Mouse (Mus musculus) layer of hippocampus, adult 8-10 months (tissue): ENCODE measurements around the gene Olfr401. TPM values are rescaled to one million over a fixed set of nuclear protein-coding genes. Genes with fewer than 3 reads are reported as not detected.
"Not testable (repeated sequence)": the region's sequence is repeated elsewhere in the genome, so short reads cannot be mapped to it uniquely, and the experiment has no call there.

Experiments
- DNase-seq, 2 experiments: peaks; one replicate each; pipeline ENCODE4 v3.0.0; 2022; ENCODE audit warnings: low spot score in 2 of 2
- total RNA-seq, 4 experiments: library from RNA; stranded (reverse); gene quantifications; 2 replicates each; pipeline ENCODE4 v1.2.4; 2022

Gene Olfr401
- total RNA-seq, result not detected

GRCm38 (mm10) chr11:74113412-74113811 is at the start of gene Olfr401:
TSS of gene Olfr401 (plus strand) at chr11:74113712.
- DNase-seq, result no peak

GRCm38 (mm10) chr11:74069655-74070054 is 43.9 kb upstream of the Olfr401 start, which contains the start of gene Zfp616:
TSS of gene Zfp616 (plus strand) at chr11:74069955.
- no peak for DNase-seq

- no peak for DNase-seq
Observed at GRCm38 (mm10) chr11:74100724-74101123, 12.8 kb upstream of the Olfr401 start.

DNA sequence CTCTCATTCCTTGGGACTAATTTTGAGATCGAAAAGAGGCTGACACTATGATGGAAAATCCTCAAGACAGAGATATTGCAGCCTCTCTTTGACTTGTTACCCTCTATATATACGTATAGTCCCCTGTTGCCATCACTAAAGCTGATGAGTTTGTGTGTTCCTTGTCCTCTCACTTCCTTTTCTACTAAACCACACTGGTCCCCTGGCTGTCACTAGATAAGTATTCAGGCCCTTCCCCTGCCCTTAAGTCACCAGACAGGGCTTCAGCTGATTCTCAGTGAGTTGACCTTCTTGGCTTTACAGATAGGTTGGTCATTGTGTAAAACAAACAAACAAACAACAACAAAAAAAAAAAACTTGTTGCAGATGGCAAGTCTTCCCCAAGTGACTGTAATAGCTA is 12.0 kb upstream of the Olfr401 start:
- DNase-seq, result no peak

GRCm38 (mm10) chr11:74105066-74105465 is 8.4 kb upstream of the Olfr401 start:
- DNase-seq, result no peak

GRCm38 (mm10) chr11:74140001-74140400 is 26.5 kb downstream of the Olfr401 start:
- not testable (repeated sequence) for DNase-seq

DNA sequence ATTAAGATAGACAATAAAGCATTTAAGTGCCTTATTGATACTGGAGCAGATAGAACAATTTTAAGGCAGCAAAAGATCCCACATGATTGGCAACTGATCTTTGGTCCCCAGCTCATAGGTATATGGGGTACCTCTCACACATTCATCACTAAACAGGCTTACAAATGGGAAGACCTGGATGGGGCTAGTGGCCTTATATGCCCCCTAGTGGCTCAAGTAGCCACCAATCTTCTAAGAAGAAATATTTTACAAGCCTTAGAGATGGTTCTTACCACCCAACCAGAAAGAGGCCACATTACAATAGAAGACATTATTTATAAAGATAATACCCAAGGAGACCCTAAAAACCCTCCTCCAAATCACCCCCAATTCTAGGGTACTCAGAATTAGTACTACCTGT is 32.4 kb downstream of the Olfr401 start:
- no peak for DNase-seq

- no peak for DNase-seq
Observed at GRCm38 (mm10) chr11:74153229-74153628, 39.7 kb downstream of the Olfr401 start, which contains the start of gene Olfr402. TSS of gene Olfr402 (plus strand) at chr11:74153529.

DNA sequence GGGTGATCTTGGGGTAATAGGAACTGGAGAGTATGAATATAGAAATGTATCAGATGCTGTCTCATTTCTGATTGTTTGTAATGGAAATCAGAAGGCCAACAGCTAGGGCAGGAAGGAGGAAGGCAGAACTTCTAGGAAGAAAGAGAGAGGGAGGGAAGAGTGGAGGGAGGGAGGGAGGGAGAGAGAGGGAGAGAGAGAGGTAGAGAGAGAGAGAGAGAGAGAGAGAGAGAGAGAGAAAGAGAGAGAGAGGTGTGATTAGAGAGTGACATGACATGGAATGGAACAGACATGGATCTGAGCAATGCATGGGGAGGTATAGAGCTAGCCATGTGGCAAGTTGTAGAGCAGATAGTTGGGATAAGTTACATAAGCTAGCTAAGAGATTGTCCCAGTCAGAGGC is 55.3 kb downstream of the Olfr401 start:
- DNase-seq, result no peak

Other genes with a start within 250 kb of the Olfr401 start
- gene Olfr394, start 222.9 kb upstream of the Olfr401 start, total RNA-seq, result not detected
- gene Olfr395, start 204.4 kb upstream of the Olfr401 start, total RNA-seq, result not detected
- gene Olfr23, start 177.0 kb upstream of the Olfr401 start, total RNA-seq, result not detected
- not detected for gene Olfr397, start 152.9 kb upstream of the Olfr401 start, total RNA-seq
- gene Olfr398, start 123.3 kb upstream of the Olfr401 start, total RNA-seq, result not detected
- gene Olfr139, start 57.2 kb upstream of the Olfr401 start, total RNA-seq, result not detected
- gene Olfr399, start 57.1 kb upstream of the Olfr401 start, total RNA-seq, result not detected
- not detected for gene Zfp616, start 43.8 kb upstream of the Olfr401 start, total RNA-seq
- gene Olfr402, start 39.8 kb downstream of the Olfr401 start, total RNA-seq, result not detected
- gene Olfr403, start 72.5 kb downstream of the Olfr401 start, total RNA-seq, result not detected
- not detected for gene Olfr43, start 97.7 kb downstream of the Olfr401 start, total RNA-seq
- not detected for gene Olfr406, start 146.1 kb downstream of the Olfr401 start, total RNA-seq
- gene Olfr59, start 170.0 kb downstream of the Olfr401 start, total RNA-seq, result not detected
- not detected for gene Olfr410, start 224.3 kb downstream of the Olfr401 start, total RNA-seq
- not detected for gene Olfr411, start 238.9 kb downstream of the Olfr401 start, total RNA-seq
- gene Olfr412, start 248.4 kb downstream of the Olfr401 start, total RNA-seq, result not detected